Mouse (Mus musculus): ENCODE results near the gene Sema4d. TPM values are rescaled to one million over a fixed set of nuclear protein-coding genes. Genes with fewer than 3 reads are reported as not detected.
A peak's percentile ranks its signal among the peaks of the same experiment; 100 is the strongest.
"Not testable (repeated sequence)": the region's sequence is repeated elsewhere in the genome, so short reads cannot be mapped to it uniquely, and the experiment has no call there.

Sema4d gene
- 13.4 and 15.1 TPM in 2 replicates for polyA plus RNA-seq (2015; fragmentation: Nextera tagmentation; extraction: Ambion mirVana)

- Histone ChIP-seq H3K27me3 (replicated peaks) (no peaks in the 10 kb centered on the region), H3K4me3 (peak within 1 kb of the TSS; percentile 74), H3K9ac (peak within 1 kb of the TSS; percentile 90), H3K27ac (peak within 1 kb of the TSS; percentile 87), H3K36me3 (replicated peaks) (no peaks in the 10 kb centered on the region), H3K4me2 (peak within 1 kb of the TSS; percentile 82), H3K9me3 (no peaks in the 10 kb centered on the region), H3K4me1 (peaks cover 24% of the 10 kb centered on the region)
- under 1% methylated on average over 50 of the region's 52 CpGs for WGBS
- ATAC-seq (replicated peaks) = peak; percentile 80
These were observed at the start of gene Sema4d for GRCm38 (mm10) chr13:51793425-51793891. Gene Sema4d (minus strand): TSS chr13:51793747.

DNA sequence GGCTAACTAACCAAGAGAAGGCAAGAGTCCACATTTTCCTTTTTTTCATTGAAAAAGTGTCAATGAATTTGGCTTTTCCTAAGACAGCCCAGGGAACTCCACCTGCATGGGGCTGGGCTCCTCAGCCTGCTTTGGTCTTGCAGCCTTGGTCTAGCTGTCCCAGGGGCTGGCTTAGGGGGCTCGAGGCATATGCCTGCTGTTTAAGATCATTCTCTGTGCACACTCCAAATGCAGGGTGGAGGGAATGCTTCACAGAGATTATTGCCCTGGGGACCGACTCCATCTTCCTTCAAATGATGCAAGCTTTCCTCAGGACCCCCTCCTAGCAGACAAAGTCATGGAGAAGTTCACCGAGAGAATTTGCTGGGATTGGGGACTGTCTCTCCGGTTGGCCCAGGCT is 49.8 kb upstream of the Sema4d start:
- H3K4me3 ChIP-seq = no peak overlapping the region
- no peak overlapping the region for H3K9ac ChIP-seq
- no peaks in the 10 kb centered on the region for H3K9me3 ChIP-seq
- WGBS = 56% methylated on average over 4 of the region's 4 CpGs
- H3K4me1 ChIP-seq = peaks cover 43% of the 10 kb centered on the region
- ATAC-seq (replicated peaks) = no peak
- H3K4me2 ChIP-seq = no peak overlapping the region
- H3K27ac ChIP-seq = no peak overlapping the region
- H3K27me3 ChIP-seq (replicated peaks) = peaks cover 27% of the 10 kb centered on the region
- no peaks in the 10 kb centered on the region for H3K36me3 ChIP-seq (replicated peaks)

DNA sequence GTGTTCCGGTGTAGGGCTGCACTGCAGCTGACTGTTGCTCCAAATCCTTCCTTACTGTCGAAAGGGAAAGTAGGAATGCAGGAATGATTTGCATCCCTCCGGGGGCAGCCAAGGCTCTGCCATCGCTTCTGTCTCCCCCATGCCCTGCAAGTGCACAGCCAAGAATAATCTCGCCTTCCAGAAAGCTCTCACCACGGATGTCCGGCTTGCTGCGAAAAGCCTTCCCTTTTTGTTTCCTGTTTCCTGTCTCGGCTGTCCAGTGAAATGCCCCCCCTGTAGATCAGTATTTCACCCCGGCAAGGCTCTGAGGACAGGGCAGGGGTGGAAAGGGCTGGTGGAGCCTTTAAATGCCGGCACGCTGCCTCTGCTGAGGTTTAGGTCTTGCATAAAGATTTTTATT is 49.2 kb upstream of the Sema4d start:
- Histone ChIP-seq H3K9ac (no peak overlapping the region), H3K4me3 (no peak overlapping the region), H3K27ac (no peak overlapping the region), H3K4me2 (0 out of 2 replicates have a peak overlapping the region, but pooled peaks have one; percentile 1), H3K4me1 (peaks cover 38% of the 10 kb centered on the region), H3K9me3 (no peaks in the 10 kb centered on the region), H3K36me3 (replicated peaks) (no peaks in the 10 kb centered on the region), H3K27me3 (replicated peaks) (peaks cover 31% of the 10 kb centered on the region)
- 5% methylated on average over 12 of the region's 12 CpGs for WGBS
- no peak for ATAC-seq (replicated peaks)

GRCm38 (mm10) chr13:51842191-51842590 is 48.6 kb upstream of the Sema4d start:
- Histone ChIP-seq H3K9me3 (no peaks in the 10 kb centered on the region), H3K36me3 (replicated peaks) (no peaks in the 10 kb centered on the region), H3K27ac (no peak overlapping the region), H3K9ac (no peak overlapping the region), H3K4me1 (peaks cover 32% of the 10 kb centered on the region), H3K4me2 (no peak overlapping the region), H3K4me3 (no peak overlapping the region), H3K27me3 (replicated peaks) (peaks cover 31% of the 10 kb centered on the region)
- no peak for ATAC-seq (replicated peaks)
- WGBS = 2% methylated on average over 5 of the region's 5 CpGs

DNA sequence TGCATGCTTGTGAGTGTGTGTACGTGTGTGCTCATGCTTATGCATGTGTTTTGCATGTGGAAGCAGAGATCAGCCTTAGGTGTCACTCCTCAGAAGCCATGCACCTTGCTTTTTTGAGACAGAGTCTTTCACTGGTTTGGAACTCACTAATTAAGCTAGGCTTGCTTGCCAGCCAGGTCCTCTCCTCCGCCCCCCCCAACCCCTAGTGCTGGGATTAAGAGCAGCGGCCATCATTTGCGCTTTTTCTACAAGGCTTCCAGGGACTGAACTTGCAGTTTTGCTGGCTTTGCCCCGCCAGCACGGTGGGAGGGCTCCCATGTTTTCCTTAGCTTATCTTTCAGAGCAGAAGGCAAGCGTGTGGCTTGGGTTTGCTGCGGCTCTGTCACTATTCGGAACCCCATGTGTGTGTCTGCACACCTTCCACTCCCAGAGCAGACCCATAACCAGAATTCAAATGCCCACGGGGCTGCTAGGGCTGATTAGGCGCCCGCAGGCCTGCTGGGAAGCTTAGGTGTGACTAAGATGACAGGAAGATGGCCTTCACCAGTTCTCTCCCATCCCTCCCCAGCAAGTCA is 48.1 kb upstream of the Sema4d start:
- Histone ChIP-seq H3K27me3 (replicated peaks) (peaks cover 31% of the 10 kb centered on the region), H3K27ac (no peak overlapping the region), H3K4me1 (peaks cover 26% of the 10 kb centered on the region), H3K9me3 (no peaks in the 10 kb centered on the region), H3K36me3 (replicated peaks) (no peaks in the 10 kb centered on the region), H3K4me2 (no peak overlapping the region), H3K9ac (no peak overlapping the region), H3K4me3 (no peak overlapping the region)
- no peak for ATAC-seq (replicated peaks)
- 10% methylated on average over 12 of the region's 12 CpGs for WGBS

- H3K9ac ChIP-seq = no peak overlapping the region
- H3K4me1 ChIP-seq = peaks cover 22% of the 10 kb centered on the region
- no peak overlapping the region for H3K27ac ChIP-seq
- no peaks in the 10 kb centered on the region for H3K36me3 ChIP-seq (replicated peaks)
- no peak overlapping the region for H3K4me3 ChIP-seq
- 38% methylated on average over 6 of the region's 6 CpGs for WGBS
- no peak for ATAC-seq (replicated peaks)
- H3K27me3 ChIP-seq (replicated peaks) = peaks cover 31% of the 10 kb centered on the region
- no peaks in the 10 kb centered on the region for H3K9me3 ChIP-seq
- H3K4me2 ChIP-seq = no peak overlapping the region
These were observed 47.2 kb upstream of the Sema4d start for GRCm38 (mm10) chr13:51840702-51841101.

DNA sequence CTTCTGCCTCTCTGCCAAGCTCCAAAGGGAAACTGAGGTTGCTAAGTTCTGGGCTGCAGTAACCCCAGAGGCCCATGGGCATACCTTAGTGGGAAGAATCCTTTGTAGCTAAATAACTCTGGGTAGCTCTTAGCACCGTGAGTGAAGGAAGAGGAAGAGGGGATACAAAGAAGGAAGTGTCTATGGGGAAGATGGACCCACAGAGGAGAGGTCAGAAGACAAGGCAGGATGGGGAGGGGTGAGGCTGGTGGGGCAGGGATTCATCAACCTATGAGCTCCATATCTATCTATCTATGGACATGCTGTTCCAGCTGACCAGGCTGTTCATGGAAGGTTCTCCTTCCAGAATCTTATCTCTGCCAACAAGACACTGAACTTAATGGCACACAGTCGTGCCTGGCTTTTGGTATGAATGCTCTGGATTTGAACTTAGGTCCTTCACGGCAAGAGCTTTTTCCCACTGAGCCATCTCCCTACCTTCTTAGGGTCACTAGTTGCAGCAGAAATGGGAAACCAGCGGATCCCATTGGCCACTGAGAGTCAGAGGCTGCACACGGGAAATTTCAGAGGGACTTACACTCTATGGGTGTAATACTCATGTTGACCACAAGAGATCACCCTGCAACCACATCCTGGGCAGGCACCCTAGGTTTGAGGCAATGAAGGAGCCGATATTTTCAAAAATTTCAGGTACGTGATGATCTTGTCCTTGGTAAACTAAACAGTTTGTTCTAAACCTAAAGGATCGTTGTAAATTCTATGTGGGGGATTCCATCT is 45.9 kb upstream of the Sema4d start:
- Histone ChIP-seq H3K4me2 (no peak overlapping the region), H3K4me1 (peaks cover 16% of the 10 kb centered on the region), H3K27me3 (replicated peaks) (peaks cover 31% of the 10 kb centered on the region), H3K36me3 (replicated peaks) (no peaks in the 10 kb centered on the region), H3K27ac (no peak overlapping the region), H3K9ac (no peak overlapping the region), H3K4me3 (no peak overlapping the region), H3K9me3 (no peaks in the 10 kb centered on the region)
- peak; percentile 55; the same call in 1 of the 2 replicates for ATAC-seq (replicated peaks)
- 22% methylated on average over 8 of the region's 8 CpGs for WGBS

GRCm38 (mm10) chr13:51837402-51837801 is 43.9 kb upstream of the Sema4d start:
- Histone ChIP-seq H3K36me3 (replicated peaks) (no peaks in the 10 kb centered on the region), H3K4me1 (peaks cover 7% of the 10 kb centered on the region; the same call in 1 of the 2 replicates), H3K27me3 (replicated peaks) (peaks cover 24% of the 10 kb centered on the region), H3K4me2 (no peak overlapping the region), H3K4me3 (no peak overlapping the region), H3K9ac (no peak overlapping the region), H3K27ac (no peak overlapping the region), H3K9me3 (no peaks in the 10 kb centered on the region)
- ATAC-seq (replicated peaks) = no peak
- WGBS = 58% methylated on average over 5 of the region's 5 CpGs

- not testable (repeated sequence) for H3K9me3 ChIP-seq; H3K4me2 ChIP-seq; ATAC-seq (replicated peaks); H3K9ac ChIP-seq; H3K4me1 ChIP-seq; H3K4me3 ChIP-seq; H3K27ac ChIP-seq; H3K36me3 ChIP-seq (replicated peaks)
- 84% methylated on average over 4 of the region's 4 CpGs for WGBS
- H3K27me3 ChIP-seq (replicated peaks) = peaks cover 16% of the 10 kb centered on the region
These were observed 41.7 kb upstream of the Sema4d start for GRCm38 (mm10) chr13:51835208-51835607.

- 57% methylated on average over 2 of the region's 2 CpGs for WGBS
- Histone ChIP-seq H3K9me3 (no peaks in the 10 kb centered on the region), H3K4me3 (no peak overlapping the region), H3K27ac (no peak overlapping the region), H3K4me2 (no peak overlapping the region), H3K36me3 (replicated peaks) (no peaks in the 10 kb centered on the region), H3K4me1 (no peaks in the 10 kb centered on the region), H3K9ac (no peak overlapping the region), H3K27me3 (replicated peaks) (peaks cover 16% of the 10 kb centered on the region)
- no peak for ATAC-seq (replicated peaks)
These were observed 41.0 kb upstream of the Sema4d start for GRCm38 (mm10) chr13:51834520-51834919.

DNA sequence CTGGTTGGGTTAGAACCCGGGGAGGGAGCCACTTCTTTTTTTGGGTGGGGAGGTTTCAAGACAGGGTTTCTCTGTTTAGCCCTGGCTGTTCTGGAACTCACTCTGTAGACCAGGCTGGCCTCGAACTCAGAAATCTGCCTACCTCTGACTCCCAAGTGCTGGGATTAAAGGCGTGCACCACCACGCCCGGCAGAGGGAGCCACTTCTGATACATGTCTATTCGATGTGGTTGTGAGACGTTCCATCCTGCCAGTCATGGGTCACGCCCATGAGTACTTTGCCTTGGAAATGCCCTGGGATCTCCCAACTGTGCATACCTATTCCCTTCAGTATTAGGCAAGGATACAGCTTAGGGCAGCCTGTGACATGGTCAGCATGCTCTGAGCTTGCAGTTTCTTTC is 40.5 kb upstream of the Sema4d start:
- H3K27me3 ChIP-seq (replicated peaks) = peaks cover 12% of the 10 kb centered on the region
- not testable (repeated sequence) for H3K4me3 ChIP-seq; H3K4me1 ChIP-seq; H3K9me3 ChIP-seq; ATAC-seq (replicated peaks); H3K9ac ChIP-seq; H3K36me3 ChIP-seq (replicated peaks); H3K4me2 ChIP-seq; H3K27ac ChIP-seq
- WGBS = 77% methylated on average over 8 of the region's 8 CpGs

DNA sequence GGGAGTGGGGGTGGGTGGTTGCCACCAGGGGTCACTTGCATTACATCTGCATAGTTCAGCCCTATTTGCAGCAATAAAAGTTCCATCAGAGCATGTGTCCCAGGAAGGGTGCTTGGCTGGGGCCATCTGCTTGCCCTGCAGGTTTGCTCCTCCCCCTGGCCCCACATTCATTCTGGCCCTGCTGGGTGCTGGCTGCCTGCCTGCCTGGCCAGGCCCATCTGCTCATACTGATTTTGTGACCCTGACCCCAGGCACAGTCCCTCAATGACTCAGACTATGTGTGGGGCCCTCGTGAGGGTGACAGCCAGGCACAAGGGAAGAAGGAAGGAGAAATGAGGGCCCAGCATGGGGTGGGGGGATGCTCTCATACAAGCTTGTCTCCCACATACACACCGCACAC is 40.1 kb upstream of the Sema4d start:
- WGBS = 52% methylated on average over 2 of the region's 2 CpGs
- Histone ChIP-seq H3K4me2 (no peak overlapping the region), H3K27ac (no peak overlapping the region), H3K9ac (no peak overlapping the region), H3K4me3 (no peak overlapping the region), H3K9me3 (no peaks in the 10 kb centered on the region), H3K27me3 (replicated peaks) (peaks cover 8% of the 10 kb centered on the region), H3K36me3 (replicated peaks) (no peaks in the 10 kb centered on the region), H3K4me1 (no peaks in the 10 kb centered on the region)
- ATAC-seq (replicated peaks) = 0 out of 2 replicates have a peak, but pooled peaks have one; percentile 30

All from midbrain, embryonic 15.5 days (tissue).